Mouse (Mus musculus): ENCODE data around the gene Tifab. TPM values are rescaled to one million over a fixed set of nuclear protein-coding genes. Genes with fewer than 3 reads are reported as not detected.
A peak's percentile ranks its signal among the peaks of the same experiment; 100 is the strongest.

Tifab gene
- 4.1 and 4.5 TPM in 2 replicates for polyA plus RNA-seq (2015; fragmentation: Nextera tagmentation; extraction: Ambion mirVana)

GRCm38 (mm10) chr13:56178416-56179035 is at the start of gene Tifab:
Gene Tifab, minus strand, starts transcription at chr13:56178885.
- Histone ChIP-seq H3K4me1 (replicated peaks) (0 out of 2 replicates have a peak, but pooled peaks cover 5% of the 10 kb centered on the region), H3K27ac (no peak within 1 kb of the TSS), H3K36me3 (no peaks in the 10 kb centered on the region), H3K9ac (no peak within 1 kb of the TSS), H3K9me3 (no peaks in the 10 kb centered on the region), H3K27me3 (replicated peaks) (no peaks in the 10 kb centered on the region), H3K4me3 (replicated peaks) (no peak within 1 kb of the TSS), H3K4me2 (replicated peaks) (no peak within 1 kb of the TSS)
- no peak for ATAC-seq
- 83% methylated on average over 16 of the region's 16 CpGs for WGBS

GRCm38 (mm10) chr13:56226175-56226954 is 47.7 kb upstream of the Tifab start:
- no peak overlapping the region for H3K9ac ChIP-seq
- H3K9me3 ChIP-seq = no peaks in the 10 kb centered on the region
- 23% methylated on average over 10 of the region's 10 CpGs for WGBS
- H3K4me2 ChIP-seq (replicated peaks) = no peak overlapping the region
- H3K4me1 ChIP-seq (replicated peaks) = peaks cover 12% of the 10 kb centered on the region
- peaks cover 76% of the 10 kb centered on the region for H3K27me3 ChIP-seq (replicated peaks)
- no peak overlapping the region for H3K27ac ChIP-seq
- H3K4me3 ChIP-seq (replicated peaks) = no peak overlapping the region
- no peak for ATAC-seq
- H3K36me3 ChIP-seq = no peaks in the 10 kb centered on the region

- H3K4me2 ChIP-seq (replicated peaks) = no peak overlapping the region
- H3K36me3 ChIP-seq = no peaks in the 10 kb centered on the region
- H3K4me3 ChIP-seq (replicated peaks) = no peak overlapping the region
- no peaks in the 10 kb centered on the region for H3K9me3 ChIP-seq
- 9% methylated on average over 21 of the region's 21 CpGs for WGBS
- H3K9ac ChIP-seq = no peak overlapping the region
- H3K4me1 ChIP-seq (replicated peaks) = peaks cover 17% of the 10 kb centered on the region
- no peak overlapping the region for H3K27ac ChIP-seq
- no peak for ATAC-seq
- peaks cover 81% of the 10 kb centered on the region for H3K27me3 ChIP-seq (replicated peaks)
Observed at GRCm38 (mm10) chr13:56223625-56224024, 44.9 kb upstream of the Tifab start.

- H3K4me2 ChIP-seq (replicated peaks) = no peak overlapping the region; the same call in 1 of the 2 replicates
- H3K36me3 ChIP-seq = no peaks in the 10 kb centered on the region
- H3K27me3 ChIP-seq (replicated peaks) = peaks cover 75% of the 10 kb centered on the region
- no peak overlapping the region for H3K27ac ChIP-seq
- H3K9ac ChIP-seq = no peak overlapping the region
- H3K9me3 ChIP-seq = no peaks in the 10 kb centered on the region
- no peak for ATAC-seq
- H3K4me3 ChIP-seq (replicated peaks) = no peak overlapping the region
- WGBS = 9% methylated on average over 4 of the region's 4 CpGs
- peaks cover 17% of the 10 kb centered on the region for H3K4me1 ChIP-seq (replicated peaks)
Observed at GRCm38 (mm10) chr13:56222849-56223246, 44.2 kb upstream of the Tifab start.

- Histone ChIP-seq H3K27me3 (replicated peaks) (peaks cover 71% of the 10 kb centered on the region), H3K4me2 (replicated peaks) (peak overlapping the region; percentile 77), H3K9ac (no peak overlapping the region), H3K4me3 (replicated peaks) (peak overlapping the region; percentile 36), H3K27ac (no peak overlapping the region), H3K9me3 (no peaks in the 10 kb centered on the region), H3K4me1 (replicated peaks) (peaks cover 17% of the 10 kb centered on the region), H3K36me3 (no peaks in the 10 kb centered on the region)
- WGBS = 4% methylated on average over 50 of the region's 50 CpGs
- ATAC-seq = peak; percentile 45; the same call in 1 of the 2 replicates
Observed at GRCm38 (mm10) chr13:56221995-56222848, 43.5 kb upstream of the Tifab start.

- Histone ChIP-seq H3K9ac (peak overlapping the region; percentile 46), H3K4me3 (replicated peaks) (peak overlapping the region; percentile 36), H3K9me3 (no peaks in the 10 kb centered on the region), H3K4me2 (replicated peaks) (peak overlapping the region; percentile 77), H3K27ac (no peak overlapping the region), H3K27me3 (replicated peaks) (peaks cover 72% of the 10 kb centered on the region), H3K36me3 (no peaks in the 10 kb centered on the region), H3K4me1 (replicated peaks) (peaks cover 17% of the 10 kb centered on the region)
- peak; percentile 67 for ATAC-seq
- under 1% methylated on average over 45 of the region's 46 CpGs for WGBS
Observed at GRCm38 (mm10) chr13:56221129-56221910, 42.6 kb upstream of the Tifab start.

GRCm38 (mm10) chr13:56219254-56219653 is 40.6 kb upstream of the Tifab start:
- H3K9me3 ChIP-seq = no peaks in the 10 kb centered on the region
- H3K4me2 ChIP-seq (replicated peaks) = no peak overlapping the region
- peaks cover 17% of the 10 kb centered on the region for H3K4me1 ChIP-seq (replicated peaks)
- H3K36me3 ChIP-seq = no peaks in the 10 kb centered on the region
- H3K27me3 ChIP-seq (replicated peaks) = peaks cover 59% of the 10 kb centered on the region
- no peak overlapping the region for H3K27ac ChIP-seq
- 56% methylated on average over 9 of the region's 9 CpGs for WGBS
- H3K9ac ChIP-seq = no peak overlapping the region
- no peak overlapping the region for H3K4me3 ChIP-seq (replicated peaks)
- ATAC-seq = no peak

- no peak for ATAC-seq
- no peak overlapping the region for H3K27ac ChIP-seq
- peaks cover 2% of the 10 kb centered on the region; the same call in 1 of the 2 replicates for H3K4me1 ChIP-seq (replicated peaks)
- H3K36me3 ChIP-seq = no peaks in the 10 kb centered on the region
- no peak overlapping the region for H3K9ac ChIP-seq
- no peaks in the 10 kb centered on the region for H3K9me3 ChIP-seq
- 25% methylated on average over 4 of the region's 4 CpGs for WGBS
- no peak overlapping the region for H3K4me2 ChIP-seq (replicated peaks)
- no peak overlapping the region for H3K4me3 ChIP-seq (replicated peaks)
- peaks cover 27% of the 10 kb centered on the region for H3K27me3 ChIP-seq (replicated peaks)
Observed at GRCm38 (mm10) chr13:56216090-56216489, 37.4 kb upstream of the Tifab start.

GRCm38 (mm10) chr13:56214633-56215032 is 35.9 kb upstream of the Tifab start:
- WGBS = 61% methylated on average over 5 of the region's 5 CpGs
- H3K36me3 ChIP-seq = no peaks in the 10 kb centered on the region
- H3K4me3 ChIP-seq (replicated peaks) = no peak overlapping the region
- H3K27me3 ChIP-seq (replicated peaks) = peaks cover 19% of the 10 kb centered on the region
- no peak overlapping the region for H3K27ac ChIP-seq
- H3K9me3 ChIP-seq = no peaks in the 10 kb centered on the region
- H3K4me2 ChIP-seq (replicated peaks) = no peak overlapping the region
- no peak for ATAC-seq
- no peaks in the 10 kb centered on the region for H3K4me1 ChIP-seq (replicated peaks)
- H3K9ac ChIP-seq = no peak overlapping the region

GRCm38 (mm10) chr13:56209067-56209411 is 30.4 kb upstream of the Tifab start:
- no peaks in the 10 kb centered on the region for H3K36me3 ChIP-seq
- 0 out of 2 replicates have a peak, but pooled peaks have one; percentile 8 for ATAC-seq
- H3K9ac ChIP-seq = peak overlapping the region; percentile 21; the same call in 1 of the 2 replicates
- peaks cover 9% of the 10 kb centered on the region; the same call in 1 of the 2 replicates for H3K27me3 ChIP-seq (replicated peaks)
- no peaks in the 10 kb centered on the region for H3K9me3 ChIP-seq
- H3K4me1 ChIP-seq (replicated peaks) = peaks cover 3% of the 10 kb centered on the region
- peak overlapping the region; percentile 19; the same call in 1 of the 2 replicates for H3K4me3 ChIP-seq (replicated peaks)
- no peak overlapping the region for H3K27ac ChIP-seq
- H3K4me2 ChIP-seq (replicated peaks) = peak overlapping the region; percentile 52
- WGBS = 22% methylated on average over 8 of the region's 8 CpGs

- peak; percentile 69 for ATAC-seq
- 9% methylated on average over 35 of the region's 35 CpGs for WGBS
- Histone ChIP-seq H3K4me1 (replicated peaks) (peaks cover 3% of the 10 kb centered on the region), H3K4me2 (replicated peaks) (peak overlapping the region; percentile 52), H3K36me3 (no peaks in the 10 kb centered on the region), H3K9ac (peak overlapping the region; percentile 21; the same call in 1 of the 2 replicates), H3K9me3 (no peaks in the 10 kb centered on the region), H3K4me3 (replicated peaks) (peak overlapping the region; percentile 19; the same call in 1 of the 2 replicates), H3K27ac (no peak overlapping the region), H3K27me3 (replicated peaks) (peaks cover 9% of the 10 kb centered on the region; the same call in 1 of the 2 replicates)
Observed at GRCm38 (mm10) chr13:56208225-56209066, 29.8 kb upstream of the Tifab start.
